Mouse (Mus musculus): ENCODE measurements around the gene Ppp2r5c. TPM values are rescaled to one million over a fixed set of nuclear protein-coding genes. Genes with fewer than 3 reads are reported as not detected.

The Ppp2r5c gene
- total and polyA plus RNA-seq, 3 experiments: 72.0 to 100.0 (median 93.9) TPM

- Histone ChIP-seq H3K4me1 (ENCODE audit: control insufficient read depth in 1 of 2, insufficient read depth in 2 of 2, low read length in 2 of 2) (peaks cover 5 to 6% of the 10 kb centered on the region in 2 experiments; a peak in 2 of 4 replicates), H3K4me3 (ENCODE audit: control insufficient read depth in 1 of 2, insufficient read depth in 1 of 2, low read depth in 2 of 2, low read length in 2 of 2) (no peak overlapping the region), H3K27ac (ENCODE audit: control insufficient read depth, low read depth, low read length) (no peak overlapping the region), H3K79me2 (ENCODE audit: control insufficient read depth, insufficient read depth, low read length, poor library complexity) (no peaks in the 10 kb centered on the region), H3K9ac (ENCODE audit: control insufficient read depth, low read depth, low read length, poor library complexity, severe bottlenecking) (no peak overlapping the region), H3K27me3 (ENCODE audit: control insufficient read depth in 1 of 2, insufficient read depth in 2 of 2, low read length in 2 of 2) (no peaks in the 10 kb centered on the region), H3K9me3 (replicated peaks; ENCODE audit: insufficient read depth, low read length) (no peaks in the 10 kb centered on the region), H3K36me3 (ENCODE audit: control insufficient read depth in 1 of 2, insufficient read depth in 2 of 2, low read length in 2 of 2) (peaks cover 4 to 10% of the 10 kb centered on the region in 2 experiments; a peak in 3 of 4 replicates)
- DNase-seq (ENCODE audit: low read depth, low spot score): no peak
- TF ChIP-seq ZC3H11A (IDR thresholded peaks at IDR 0.05; ENCODE audit: low read depth, low read length) (no peak), CHD2 (IDR thresholded peaks at IDR 0.05; ENCODE audit: low read length) (no peak), TCF12 (IDR thresholded peaks at IDR 0.05; ENCODE audit: low read depth, low read length) (no peak), KAT2A (conservative IDR thresholded peaks at IDR 0.05; ENCODE audit: low read depth, low read length) (no peak), HCFC1 (IDR thresholded peaks at IDR 0.05; ENCODE audit: low read depth, low read length) (no peak), NELFE (IDR thresholded peaks at IDR 0.05; ENCODE audit: low read depth, low read length) (no peak), MAFK (IDR thresholded peaks at IDR 0.05; ENCODE audit: borderline replicate concordance, low read depth, low read length) (no peak)
Observed at GRCm38 (mm10) chr12:110541001-110541400, 94.1 kb downstream of the Ppp2r5c start.

GRCm38 (mm10) chr12:110541528-110541927, 94.6 kb downstream of the Ppp2r5c start:
- peaks cover 4 to 10% of the 10 kb centered on the region in 2 experiments; a peak in 3 of 4 replicates for H3K36me3 ChIP-seq (ENCODE audit: control insufficient read depth in 1 of 2, insufficient read depth in 2 of 2, low read length in 2 of 2)
- H3K27ac ChIP-seq (ENCODE audit: control insufficient read depth, low read depth, low read length): no peak overlapping the region
- no peak for DNase-seq (ENCODE audit: low read depth, low spot score)
- no peak overlapping the region for H3K9ac ChIP-seq (ENCODE audit: control insufficient read depth, low read depth, low read length, poor library complexity, severe bottlenecking)
- H3K27me3 ChIP-seq (ENCODE audit: control insufficient read depth in 1 of 2, insufficient read depth in 2 of 2, low read length in 2 of 2): no peaks in the 10 kb centered on the region
- H3K79me2 ChIP-seq (ENCODE audit: control insufficient read depth, insufficient read depth, low read length, poor library complexity): no peaks in the 10 kb centered on the region
- peaks cover 5 to 6% of the 10 kb centered on the region in 2 experiments; a peak in 2 of 4 replicates for H3K4me1 ChIP-seq (ENCODE audit: control insufficient read depth in 1 of 2, insufficient read depth in 2 of 2, low read length in 2 of 2)
- no peaks in the 10 kb centered on the region for H3K9me3 ChIP-seq (replicated peaks; ENCODE audit: insufficient read depth, low read length)
- no peak for TF ChIP-seq SMC3 (IDR thresholded peaks at IDR 0.05; ENCODE audit: low read depth, low read length)
- no peak for TF ChIP-seq MXI1 (IDR thresholded peaks at IDR 0.05; ENCODE audit: low read depth, low read length)
- no peak for TF ChIP-seq ZC3H11A (IDR thresholded peaks at IDR 0.05; ENCODE audit: low read depth, low read length)
- no peak for TF ChIP-seq ZKSCAN1 (IDR thresholded peaks at IDR 0.05; ENCODE audit: low read depth, low read length)
- no peak for TF ChIP-seq NELFE (IDR thresholded peaks at IDR 0.05; ENCODE audit: low read depth, low read length)
- no peak for TF ChIP-seq MAX (IDR thresholded peaks at IDR 0.05; ENCODE audit: low read length)
- TF ChIP-seq ETS1 (IDR thresholded peaks at IDR 0.05; ENCODE audit: low read depth, low read length): no peak
- no peak for TF ChIP-seq GABPA (IDR thresholded peaks at IDR 0.05; ENCODE audit: low read depth, low read length)
- TF ChIP-seq BHLHE40 (IDR thresholded peaks at IDR 0.05; ENCODE audit: borderline replicate concordance, low read depth, low read length): no peak
- no peak for TF ChIP-seq TBP (IDR thresholded peaks at IDR 0.05; ENCODE audit: low read depth, low read length)
- TF ChIP-seq POLR2AphosphoS2 (IDR thresholded peaks at IDR 0.05; ENCODE audit: low read length): no peak
- TF ChIP-seq E2F4 (IDR thresholded peaks at IDR 0.05; ENCODE audit: borderline replicate concordance, low read depth, low read length): no peak
- TF ChIP-seq JUND (IDR thresholded peaks at IDR 0.05; ENCODE audit: low read depth, low read length): no peak
- TF ChIP-seq SIN3A (IDR thresholded peaks at IDR 0.05; ENCODE audit: low read length): no peak
- no peak for TF ChIP-seq CHD2 (IDR thresholded peaks at IDR 0.05; ENCODE audit: low read length)
- no peak overlapping the region for H3K4me3 ChIP-seq (ENCODE audit: control insufficient read depth in 1 of 2, insufficient read depth in 1 of 2, low read depth in 2 of 2, low read length in 2 of 2)

Data from MEL (cell line).